Mouse (Mus musculus) forebrain, embryonic 12.5 days (tissue): ENCODE data around the gene Fam3c. TPM values are rescaled to one million over a fixed set of nuclear protein-coding genes. Genes with fewer than 3 reads are reported as not detected.

Experiments used
- ATAC-seq: fragments of 200-750 bp; cut with Nextera tagmentation; 2 replicates; pipeline ENCODE4 v1.8.0; 2017; ENCODE audit warnings: moderate TSS enrichment; ENCODE audit not compliant: low FRiP score
- H3K27ac ChIP-seq: fragments of 300-500 bp; sonication (generic); 2 replicates; pipeline ENCODE4 v1.5.1; 2016; ENCODE audit warnings: mild to moderate bottlenecking
- H3K27me3 ChIP-seq: fragments of 300-500 bp; sonication (generic); 2 replicates; pipeline ENCODE4 v1.6.1; 2016; ENCODE audit warnings: mild to moderate bottlenecking
- H3K36me3 ChIP-seq: fragments of 300-500 bp; sonication (generic); replicated peaks from 2 replicates; pipeline ENCODE4 v1.6.1; 2016; ENCODE audit warnings: mild to moderate bottlenecking
- H3K4me1 ChIP-seq: fragments of 300-500 bp; sonication (generic); 2 replicates; pipeline ENCODE4 v1.6.1; 2016
- H3K4me2 ChIP-seq: fragments of 300-500 bp; sonication (generic); 2 replicates; pipeline ENCODE4 v1.6.1; 2016; ENCODE audit warnings: mild to moderate bottlenecking, moderate library complexity
- H3K4me3 ChIP-seq: fragments of 300-500 bp; sonication (generic); replicated peaks from 2 replicates; pipeline ENCODE4 v1.5.1; 2016; ENCODE audit warnings: mild to moderate bottlenecking
- H3K9ac ChIP-seq: fragments of 300-500 bp; sonication (generic); 2 replicates; pipeline ENCODE4 v1.6.1; 2016; ENCODE audit warnings: mild to moderate bottlenecking
- H3K9me3 ChIP-seq: fragments of 300-500 bp; sonication (generic); 2 replicates; pipeline ENCODE4 v1.6.1; 2016
- WGBS: fragments of 180-500 bp; shearing (Covaris S2); methylation state at CpG from one replicate; pipeline ENCODE4 v1.1.7; 2016; 5-methylcytosine and 5-hydroxymethylcytosine counted together
- polyA plus RNA-seq: library from polyadenylated mRNA; unstranded; fragments of >200 nt; fragmentation: Nextera tagmentation; extraction: Ambion mirVana; gene quantifications from 2 replicates; pipeline ENCODE4 v1.2.1, GENCODE M21; 2016

The Fam3c gene
- polyA plus RNA-seq, 1 experiment from 2014 or later = 27.6 TPM

- Histone ChIP-seq H3K4me3 (no peak overlapping the region), H3K4me2 (no peak overlapping the region), H3K36me3 (no peaks in the 10 kb centered on the region), H3K27ac (no peak overlapping the region), H3K9me3 (no peaks in the 10 kb centered on the region), H3K9ac (no peak overlapping the region), H3K27me3 (no peaks in the 10 kb centered on the region), H3K4me1 (no peaks in the 10 kb centered on the region)
- ATAC-seq = no peak
- WGBS = 85% methylated on average over 5 of the region's 5 CpGs
Observed at GRCm38 (mm10) chr6:22378462-22378861, 22.4 kb upstream of the Fam3c start.

DNA sequence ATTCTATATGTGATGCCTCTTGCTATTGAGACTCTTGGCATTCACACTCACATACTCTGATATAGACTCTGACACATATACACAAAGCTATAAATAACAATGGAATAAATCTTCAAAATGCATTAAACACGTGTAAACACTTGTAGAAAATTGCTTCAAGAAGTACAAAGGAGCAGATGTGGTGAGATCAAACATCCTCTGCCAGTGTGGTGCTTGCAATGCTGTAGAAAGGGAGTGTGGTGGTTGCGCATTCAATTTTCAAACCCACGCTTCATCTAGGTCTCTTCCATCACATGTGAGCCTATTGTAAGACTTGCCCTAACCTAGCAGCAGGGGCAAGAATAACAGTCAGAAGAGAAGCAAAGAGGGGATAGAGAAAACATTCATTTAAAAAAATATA lies 18.7 kb upstream of the Fam3c start:
- Histone ChIP-seq H3K4me3 (no peak overlapping the region), H3K27ac (no peak overlapping the region), H3K9me3 (no peaks in the 10 kb centered on the region), H3K27me3 (no peaks in the 10 kb centered on the region), H3K4me1 (no peaks in the 10 kb centered on the region), H3K4me2 (no peak overlapping the region), H3K36me3 (no peaks in the 10 kb centered on the region), H3K9ac (no peak overlapping the region)
- 84% methylated on average over 3 of the region's 3 CpGs for WGBS
- no peak for ATAC-seq

DNA sequence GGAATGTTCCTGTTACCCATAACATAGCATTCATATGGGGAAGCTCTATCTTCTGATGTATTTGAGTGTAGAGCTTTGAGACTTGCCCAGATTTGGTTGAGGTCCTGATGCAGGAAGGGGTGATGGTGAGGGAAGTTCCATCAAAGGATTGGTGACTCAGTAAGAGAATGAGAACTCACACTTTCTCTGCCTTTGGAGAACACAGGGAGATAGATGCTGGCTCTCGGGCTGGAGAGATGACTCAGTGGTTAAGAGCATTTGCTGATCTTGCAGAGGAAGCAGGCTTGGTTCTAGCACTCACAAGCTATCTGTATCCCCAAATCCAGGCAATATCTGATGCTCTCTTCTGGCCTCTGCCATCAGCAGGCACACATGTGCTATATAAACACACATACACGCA lies 17.4 kb upstream of the Fam3c start:
- Histone ChIP-seq H3K36me3 (no peaks in the 10 kb centered on the region), H3K9ac (no peak overlapping the region), H3K4me3 (no peak overlapping the region), H3K27ac (no peak overlapping the region), H3K9me3 (no peaks in the 10 kb centered on the region), H3K27me3 (no peaks in the 10 kb centered on the region), H3K4me2 (no peak overlapping the region), H3K4me1 (no peaks in the 10 kb centered on the region)
- no peak for ATAC-seq
- 88% methylated on average over 2 of the region's 2 CpGs for WGBS

GRCm38 (mm10) chr6:22366977-22367376 lies 10.9 kb upstream of the Fam3c start:
- no peak overlapping the region for H3K4me3 ChIP-seq
- H3K4me1 ChIP-seq = no peaks in the 10 kb centered on the region
- no peak overlapping the region for H3K9ac ChIP-seq
- H3K9me3 ChIP-seq = no peaks in the 10 kb centered on the region
- no peaks in the 10 kb centered on the region for H3K27me3 ChIP-seq
- no peak for ATAC-seq
- H3K36me3 ChIP-seq = no peaks in the 10 kb centered on the region
- 91% methylated on average over 2 of the region's 2 CpGs for WGBS
- no peak overlapping the region for H3K27ac ChIP-seq
- no peak overlapping the region for H3K4me2 ChIP-seq

DNA sequence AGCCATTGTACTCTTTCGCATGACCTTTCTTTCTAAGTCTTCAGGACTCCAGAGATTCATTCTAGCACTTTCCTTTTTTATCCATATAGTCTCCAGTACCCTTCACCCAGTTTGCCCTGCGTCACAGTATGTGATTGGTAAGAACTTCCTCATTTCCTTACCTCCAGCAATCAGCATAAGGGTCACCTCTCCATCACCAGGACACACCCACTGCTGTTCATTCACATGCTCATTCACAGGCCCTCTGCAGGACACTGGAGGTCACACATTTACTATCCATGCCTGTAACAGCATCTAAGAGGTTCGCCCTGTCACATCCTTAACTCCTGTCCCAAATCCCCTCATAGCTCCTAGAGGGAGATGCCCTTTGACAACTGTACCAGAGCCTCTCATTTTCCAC lies 7.5 kb upstream of the Fam3c start:
- H3K27ac ChIP-seq = no peak overlapping the region
- H3K36me3 ChIP-seq = no peaks in the 10 kb centered on the region
- no peak overlapping the region for H3K4me2 ChIP-seq
- H3K4me1 ChIP-seq = no peaks in the 10 kb centered on the region
- ATAC-seq = no peak
- no peaks in the 10 kb centered on the region for H3K9me3 ChIP-seq
- H3K27me3 ChIP-seq = no peaks in the 10 kb centered on the region
- no peak overlapping the region for H3K4me3 ChIP-seq
- H3K9ac ChIP-seq = no peak overlapping the region
- WGBS = 78% methylated on average over 3 of the region's 3 CpGs

GRCm38 (mm10) chr6:22361941-22362340 lies 5.9 kb upstream of the Fam3c start:
- H3K4me2 ChIP-seq = no peak overlapping the region
- no peaks in the 10 kb centered on the region for H3K36me3 ChIP-seq
- H3K9ac ChIP-seq = no peak overlapping the region
- ATAC-seq = no peak
- no peaks in the 10 kb centered on the region for H3K4me1 ChIP-seq
- H3K27me3 ChIP-seq = no peaks in the 10 kb centered on the region
- WGBS = 79% methylated on average over 3 of the region's 3 CpGs
- H3K9me3 ChIP-seq = no peaks in the 10 kb centered on the region
- H3K4me3 ChIP-seq = no peak overlapping the region
- H3K27ac ChIP-seq = no peak overlapping the region

GRCm38 (mm10) chr6:22359019-22359418 lies 3.0 kb upstream of the Fam3c start:
- WGBS = 87% methylated on average over 1 of the region's 1 CpGs
- H3K4me3 ChIP-seq = no peak overlapping the region
- peaks cover 11% of the 10 kb centered on the region for H3K4me1 ChIP-seq
- H3K27ac ChIP-seq = no peak overlapping the region
- no peaks in the 10 kb centered on the region for H3K9me3 ChIP-seq
- H3K9ac ChIP-seq = no peak overlapping the region
- no peaks in the 10 kb centered on the region for H3K36me3 ChIP-seq
- H3K4me2 ChIP-seq = no peak overlapping the region
- ATAC-seq = no peak
- no peaks in the 10 kb centered on the region for H3K27me3 ChIP-seq

DNA sequence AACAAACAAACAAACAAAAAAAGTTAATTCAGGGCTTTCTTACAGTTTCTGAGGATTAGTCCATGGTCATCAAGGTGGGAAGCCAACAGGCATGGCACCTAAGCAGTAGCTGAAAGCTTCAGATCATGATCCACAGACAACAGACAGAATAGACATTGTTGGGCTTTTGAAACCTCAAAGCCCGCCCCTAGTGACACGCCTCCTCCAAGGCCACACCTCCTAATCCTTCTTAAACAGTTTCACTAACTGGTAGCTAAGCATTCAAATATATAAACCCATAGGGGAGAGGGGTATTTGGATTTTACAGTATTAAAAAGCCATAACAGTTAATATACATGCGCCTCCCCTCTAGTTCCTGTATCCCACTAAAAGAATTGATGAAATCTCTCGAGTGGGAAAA lies 1.3 kb upstream of the Fam3c start:
- Histone ChIP-seq H3K9me3 (no peaks in the 10 kb centered on the region), H3K27me3 (no peaks in the 10 kb centered on the region), H3K4me3 (no peak overlapping the region), H3K4me2 (no peak overlapping the region), H3K36me3 (no peaks in the 10 kb centered on the region), H3K9ac (no peak overlapping the region), H3K4me1 (peaks cover 14% of the 10 kb centered on the region), H3K27ac (no peak overlapping the region)
- 96% methylated on average over 4 of the region's 4 CpGs for whole genome bisulfite sequencing
- no peak for ATAC-seq

DNA sequence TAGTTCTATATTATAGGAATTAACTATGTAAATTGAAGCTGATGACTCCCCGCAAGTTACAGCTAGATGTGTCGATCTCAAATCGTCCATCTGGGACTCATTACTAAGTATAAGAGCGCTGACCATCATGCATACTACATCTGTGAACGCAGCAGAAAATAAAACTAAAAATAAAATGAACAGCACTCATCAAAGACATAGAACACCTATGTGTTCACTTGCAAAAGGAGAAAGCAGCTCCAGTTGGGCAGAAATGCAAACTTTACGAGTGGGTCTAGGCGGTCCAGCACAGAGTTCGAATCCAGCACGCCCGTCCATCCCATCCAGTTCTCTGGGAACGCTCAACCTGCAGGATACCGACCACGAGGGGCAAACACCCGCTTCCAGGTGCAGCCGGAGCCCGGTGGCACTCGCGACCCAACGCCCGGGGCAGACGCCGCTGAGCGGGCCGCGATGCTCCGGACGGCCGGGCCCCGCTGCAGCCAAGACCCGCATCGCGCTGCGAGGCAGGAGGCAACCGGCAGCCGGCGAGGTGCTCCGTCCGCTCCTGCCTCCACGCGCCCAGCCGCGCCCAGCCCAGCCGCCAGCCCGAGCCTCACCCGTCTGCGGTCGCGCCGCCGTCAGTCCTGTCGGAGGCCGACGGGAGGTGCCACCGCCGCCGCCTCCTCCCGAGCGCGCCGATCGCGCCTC lies 502 bp downstream of the Fam3c start:
- Histone ChIP-seq H3K4me1 (peaks cover 15% of the 10 kb centered on the region), H3K36me3 (no peaks in the 10 kb centered on the region), H3K9me3 (no peaks in the 10 kb centered on the region), H3K27ac (peak overlapping the region; percentile 82), H3K27me3 (no peaks in the 10 kb centered on the region), H3K4me3 (peak overlapping the region; percentile 56), H3K9ac (peak overlapping the region; percentile 71), H3K4me2 (peak overlapping the region; percentile 57)
- WGBS = 2% methylated on average over 58 of the region's 62 CpGs
- peak; percentile 91 for ATAC-seq

DNA sequence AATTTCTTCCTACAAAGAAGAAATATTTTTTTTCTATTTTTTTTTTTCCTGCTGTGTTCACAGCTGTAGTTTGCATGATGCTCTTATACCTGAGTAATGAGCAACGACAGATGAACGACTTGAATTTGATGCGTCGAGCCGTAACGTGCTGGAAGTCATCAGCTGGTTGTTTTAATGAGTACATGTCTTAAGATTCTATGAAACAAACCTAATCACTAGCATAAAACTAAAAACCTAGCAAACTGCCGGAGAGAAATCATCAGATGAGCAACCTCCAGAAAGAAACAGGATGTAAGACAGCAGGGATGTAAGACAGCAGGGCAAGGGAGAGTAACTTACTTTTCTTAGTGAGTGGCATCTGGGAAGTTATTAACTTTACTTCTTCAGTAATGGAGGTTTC lies 1.4 kb downstream of the Fam3c start:
- H3K4me2 ChIP-seq = peak overlapping the region; percentile 57
- H3K9ac ChIP-seq = no peak overlapping the region
- H3K4me3 ChIP-seq = peak overlapping the region; percentile 56; the same call in 1 of the 2 replicates
- WGBS = 76% methylated on average over 7 of the region's 7 CpGs
- H3K4me1 ChIP-seq = peaks cover 15% of the 10 kb centered on the region
- no peaks in the 10 kb centered on the region for H3K36me3 ChIP-seq
- H3K9me3 ChIP-seq = no peaks in the 10 kb centered on the region
- no peaks in the 10 kb centered on the region for H3K27me3 ChIP-seq
- ATAC-seq = no peak
- H3K27ac ChIP-seq = no peak overlapping the region

DNA sequence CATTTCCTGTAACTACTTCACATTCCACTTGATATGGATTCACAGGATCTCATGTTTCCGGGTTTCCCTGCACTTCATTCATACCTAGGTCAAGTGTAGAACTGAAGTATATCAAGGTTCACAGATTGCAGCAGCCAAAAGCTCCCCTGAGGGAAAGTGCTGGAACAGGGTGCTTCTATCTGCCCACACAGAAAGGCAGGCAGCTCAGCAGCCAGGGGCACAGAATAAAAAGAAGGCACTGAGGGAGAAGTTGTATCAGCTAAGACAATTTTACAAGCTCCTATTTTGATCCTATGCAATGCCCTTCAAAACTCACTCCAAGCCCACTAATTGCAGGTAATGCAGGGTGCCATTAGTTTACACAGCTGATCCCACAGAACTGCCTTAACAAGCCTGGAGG lies 2.0 kb downstream of the Fam3c start:
- no peak overlapping the region for H3K27ac ChIP-seq
- H3K4me3 ChIP-seq = no peak overlapping the region
- peaks cover 15% of the 10 kb centered on the region for H3K4me1 ChIP-seq
- no peaks in the 10 kb centered on the region for H3K9me3 ChIP-seq
- no peaks in the 10 kb centered on the region for H3K27me3 ChIP-seq
- no peaks in the 10 kb centered on the region for H3K36me3 ChIP-seq
- H3K9ac ChIP-seq = no peak overlapping the region
- 71% methylated on average over 1 of the region's 1 CpGs for WGBS
- H3K4me2 ChIP-seq = no peak overlapping the region
- no peak for ATAC-seq

- no peak for ATAC-seq
- no peaks in the 10 kb centered on the region for H3K9me3 ChIP-seq
- no peaks in the 10 kb centered on the region for H3K27me3 ChIP-seq
- H3K4me1 ChIP-seq = peaks cover 22% of the 10 kb centered on the region
- H3K4me2 ChIP-seq = no peak overlapping the region
- no peaks in the 10 kb centered on the region for H3K36me3 ChIP-seq
- WGBS = 78% methylated on average over 9 of the region's 9 CpGs
- no peak overlapping the region for H3K4me3 ChIP-seq
- H3K27ac ChIP-seq = no peak overlapping the region
- H3K9ac ChIP-seq = no peak overlapping the region
Observed at GRCm38 (mm10) chr6:22351551-22351950, 4.5 kb downstream of the Fam3c start.

DNA sequence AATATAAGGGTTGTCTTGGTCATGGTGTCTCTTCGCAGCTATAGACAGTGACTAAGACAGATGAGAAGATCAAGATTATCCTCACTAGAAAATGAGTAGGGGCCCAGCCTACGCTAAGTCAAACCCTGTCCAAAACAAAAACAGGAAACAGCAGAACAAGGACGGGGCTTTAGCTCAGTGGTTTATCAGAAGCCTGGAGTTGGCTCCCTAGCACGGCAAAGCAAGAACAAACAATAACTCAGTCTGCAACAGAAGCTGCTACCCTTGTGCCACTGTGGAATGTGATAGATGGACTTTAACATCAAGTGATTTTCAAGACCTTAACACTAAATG lies 5.8 kb downstream of the Fam3c start:
- no peak overlapping the region for H3K4me2 ChIP-seq
- peaks cover 21% of the 10 kb centered on the region for H3K4me1 ChIP-seq
- H3K9ac ChIP-seq = no peak overlapping the region
- no peak for ATAC-seq
- 84% methylated on average over 4 of the region's 4 CpGs for whole genome bisulfite sequencing
- H3K27me3 ChIP-seq = no peaks in the 10 kb centered on the region
- no peak overlapping the region for H3K4me3 ChIP-seq
- H3K27ac ChIP-seq = no peak overlapping the region
- H3K9me3 ChIP-seq = no peaks in the 10 kb centered on the region
- H3K36me3 ChIP-seq = no peaks in the 10 kb centered on the region
